Mouse (Mus musculus) liver, postnatal 0 days (tissue): ENCODE results near the gene Gng12. TPM values are rescaled to one million over a fixed set of nuclear protein-coding genes. Genes with fewer than 3 reads are reported as not detected.

Experiments
- ATAC-seq: fragments of 200-750 bp; cut with Nextera tagmentation; 2 replicates; pipeline ENCODE4 v1.8.0; 2017; ENCODE audit warnings: mild to moderate bottlenecking, moderate library complexity
- DNase-seq: peaks from one replicate; pipeline ENCODE4 v3.0.0-alpha.2; 2016
- H3K27ac ChIP-seq: fragments of 300-500 bp; sonication (generic); 2 replicates; pipeline ENCODE4 v1.5.1; 2014; ENCODE audit warnings: antibody characterized with exemption, moderate library complexity, mild to moderate bottlenecking, low read depth
- H3K27me3 ChIP-seq: fragments of 300-500 bp; sonication (generic); 2 replicates; pipeline ENCODE4 v1.6.1; 2014; ENCODE audit warnings: low read length, control low read depth, mixed read lengths; ENCODE audit not compliant: insufficient read depth
- H3K36me3 ChIP-seq: fragments of 300-500 bp; sonication (generic); replicated peaks from 2 replicates; pipeline ENCODE4 v1.6.1; 2014; ENCODE audit warnings: mild to moderate bottlenecking, control low read depth, low read length, moderate library complexity, mixed read lengths; ENCODE audit not compliant: insufficient read depth
- H3K4me1 ChIP-seq: fragments of 300-500 bp; sonication (generic); 2 replicates; pipeline ENCODE4 v1.6.1; 2014; ENCODE audit warnings: antibody characterized with exemption, mild to moderate bottlenecking, control low read depth; ENCODE audit not compliant: insufficient read depth
- H3K4me2 ChIP-seq: fragments of 300-500 bp; sonication (generic); 2 replicates; pipeline ENCODE4 v1.6.1; 2014; ENCODE audit warnings: low read depth, mild to moderate bottlenecking, low read length, moderate library complexity, mixed read lengths
- H3K4me3 ChIP-seq: fragments of 300-500 bp; sonication (generic); 2 replicates; pipeline ENCODE4 v1.5.1; 2014; ENCODE audit warnings: low read depth, low read length
- H3K9ac ChIP-seq: fragments of 300-500 bp; sonication (generic); replicated peaks from 2 replicates; pipeline ENCODE4 v1.6.1; 2014; ENCODE audit warnings: mild to moderate bottlenecking, moderate library complexity
- H3K9me3 ChIP-seq: fragments of 300-500 bp; sonication (generic); 2 replicates; pipeline ENCODE4 v1.6.1; 2016; ENCODE audit warnings: mild to moderate bottlenecking, control low read depth, low read length, mixed read lengths
- CTCF ChIP-seq: sonication (generic); IDR thresholded peaks from 2 replicates; pipeline ENCODE4 v1.5.1; 2016; ENCODE audit warnings: antibody characterized with exemption, low read depth
- EP300 ChIP-seq: IDR thresholded peaks from 2 replicates; pipeline ENCODE4 v1.6.1; 2016; ENCODE audit warnings: antibody characterized with exemption, low read depth, mild to moderate bottlenecking
- WGBS: fragments of 180-500 bp; shearing (Covaris S2); extraction: QIAGEN DNeasy Blood & Tissue Kit; methylation state at CpG from one replicate; pipeline ENCODE4 v1.1.7; 2014; ENCODE audit not compliant: insufficient replicate concordance; 5-methylcytosine and 5-hydroxymethylcytosine counted together
- polyA plus RNA-seq: library from polyadenylated mRNA; unstranded; fragments of >200 nt; fragmentation: Nextera tagmentation; extraction: Ambion mirVana; gene quantifications from 2 replicates; pipeline ENCODE4 v1.2.1, GENCODE M21; 2015

Gng12 gene
- polyA plus RNA-seq, 1 experiment from 2014 or later: 39.4 TPM

GRCm38 (mm10) chr6:67009888-67010287 is 113.7 kb downstream of the Gng12 start:
- no peak for TF ChIP-seq CTCF
- no peak for TF ChIP-seq EP300
- no peaks in the 10 kb centered on the region for H3K36me3 ChIP-seq
- DNase-seq (no peak), ATAC-seq (no peak)
- peaks cover 20% of the 10 kb centered on the region for H3K4me1 ChIP-seq
- no peak overlapping the region for H3K4me3 ChIP-seq
- 79% methylated on average over 3 of the region's 3 CpGs for WGBS
- no peak overlapping the region for H3K9ac ChIP-seq
- no peaks in the 10 kb centered on the region for H3K27me3 ChIP-seq
- H3K9me3 ChIP-seq: no peaks in the 10 kb centered on the region
- H3K27ac ChIP-seq: no peak overlapping the region
- H3K4me2 ChIP-seq: no peak overlapping the region

DNA sequence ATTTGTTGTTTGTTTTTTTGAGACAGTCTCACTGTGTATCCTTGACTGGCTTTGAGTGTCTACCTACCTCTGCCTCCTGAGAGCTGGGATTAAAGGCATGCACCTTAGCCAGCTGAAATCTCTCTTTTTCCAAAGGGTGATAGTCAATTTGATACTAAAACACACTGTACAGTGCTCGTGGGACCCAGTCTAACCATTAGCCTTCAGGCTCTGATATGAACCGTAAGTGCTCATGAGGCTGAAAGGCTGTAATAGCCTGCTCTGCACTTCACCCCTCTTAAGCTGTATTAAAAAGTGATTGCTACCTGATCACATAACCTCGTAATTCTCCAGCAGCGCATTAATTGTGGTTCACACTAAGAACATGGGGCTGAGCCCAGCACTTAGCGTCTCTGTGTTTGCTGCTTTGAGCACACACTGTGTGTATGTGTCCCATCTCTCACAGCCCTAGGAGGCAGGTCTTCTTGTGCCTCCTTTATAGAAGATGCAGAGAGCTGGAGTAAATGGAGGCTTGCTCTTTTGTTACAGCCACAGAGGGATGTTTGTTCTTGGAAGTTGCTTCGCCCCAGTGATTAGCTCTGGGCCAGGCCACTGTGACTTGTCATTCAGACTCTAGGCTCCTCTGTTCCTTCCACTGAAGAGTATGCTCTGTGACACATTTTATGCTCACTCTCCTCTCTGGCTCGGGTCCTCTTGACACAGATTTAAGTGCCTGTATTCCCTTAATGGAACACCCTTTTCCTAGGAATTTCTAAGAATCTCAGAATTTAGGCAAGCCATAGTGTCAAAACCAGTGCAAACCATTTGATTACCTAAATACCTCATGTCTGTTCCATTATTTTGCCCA is 114.4 kb downstream of the Gng12 start:
- Histone ChIP-seq H3K4me1 (peaks cover 27% of the 10 kb centered on the region), H3K9me3 (no peaks in the 10 kb centered on the region), H3K27me3 (no peaks in the 10 kb centered on the region), H3K36me3 (no peaks in the 10 kb centered on the region), H3K4me3 (no peak overlapping the region), H3K27ac (no peak overlapping the region), H3K4me2 (no peak overlapping the region), H3K9ac (no peak overlapping the region)
- DNase-seq (no peak), ATAC-seq (no peak)
- TF ChIP-seq EP300 (no peak), CTCF (no peak)
- 81% methylated on average over 7 of the region's 7 CpGs for WGBS

GRCm38 (mm10) chr6:67011217-67011518 is 115.0 kb downstream of the Gng12 start:
- DNase-seq (no peak), ATAC-seq (no peak)
- Histone ChIP-seq H3K27ac (no peak overlapping the region), H3K36me3 (no peaks in the 10 kb centered on the region), H3K4me3 (no peak overlapping the region), H3K27me3 (no peaks in the 10 kb centered on the region), H3K4me1 (peaks cover 33% of the 10 kb centered on the region), H3K9me3 (no peaks in the 10 kb centered on the region), H3K4me2 (no peak overlapping the region), H3K9ac (no peak overlapping the region)
- TF ChIP-seq EP300: no peak
- no peak for TF ChIP-seq CTCF

GRCm38 (mm10) chr6:67013293-67013948 is 117.2 kb downstream of the Gng12 start:
- no peaks in the 10 kb centered on the region for H3K9me3 ChIP-seq
- DNase-seq: no peak
- H3K4me2 ChIP-seq: peak overlapping the region; percentile 34; the same call in 1 of the 2 replicates
- H3K9ac ChIP-seq: peak overlapping the region; percentile 31
- no peak overlapping the region for H3K4me3 ChIP-seq
- TF ChIP-seq EP300 (no peak), CTCF (no peak)
- peaks cover 37% of the 10 kb centered on the region for H3K4me1 ChIP-seq
- no peaks in the 10 kb centered on the region for H3K27me3 ChIP-seq
- H3K36me3 ChIP-seq: peaks cover 4% of the 10 kb centered on the region; the same call in 1 of the 2 replicates
- peak; percentile 68 for ATAC-seq
- H3K27ac ChIP-seq: peak overlapping the region; percentile 70
- 71% methylated on average over 6 of the region's 6 CpGs for WGBS

- Histone ChIP-seq H3K4me2 (peak overlapping the region; percentile 34; the same call in 1 of the 2 replicates), H3K36me3 (peaks cover 6% of the 10 kb centered on the region; the same call in 1 of the 2 replicates), H3K9ac (peak overlapping the region; percentile 22; the same call in 1 of the 2 replicates), H3K27ac (peak overlapping the region; percentile 66), H3K4me1 (peaks cover 37% of the 10 kb centered on the region), H3K4me3 (no peak overlapping the region), H3K9me3 (no peaks in the 10 kb centered on the region), H3K27me3 (no peaks in the 10 kb centered on the region)
- TF ChIP-seq EP300: no peak
- no peak for TF ChIP-seq CTCF
- peak; percentile 66 for ATAC-seq
- DNase-seq: no peak
- WGBS: 66% methylated on average over 9 of the region's 9 CpGs
These were observed 117.9 kb downstream of the Gng12 start for GRCm38 (mm10) chr6:67013949-67014678.

GRCm38 (mm10) chr6:67014679-67015075 is 118.5 kb downstream of the Gng12 start:
- no peaks in the 10 kb centered on the region for H3K27me3 ChIP-seq
- WGBS: 89% methylated on average over 1 of the region's 1 CpGs
- H3K4me3 ChIP-seq: no peak overlapping the region
- H3K4me2 ChIP-seq: no peak overlapping the region
- peak; percentile 79 for ATAC-seq
- TF ChIP-seq CTCF (no peak), EP300 (no peak)
- H3K36me3 ChIP-seq: peaks cover 6% of the 10 kb centered on the region; the same call in 1 of the 2 replicates
- H3K27ac ChIP-seq: peak overlapping the region; percentile 66
- no peaks in the 10 kb centered on the region for H3K9me3 ChIP-seq
- peaks cover 37% of the 10 kb centered on the region for H3K4me1 ChIP-seq
- peak; percentile 26 for DNase-seq
- no peak overlapping the region for H3K9ac ChIP-seq
